Mouse (Mus musculus) stomach, embryonic 14.5 days (tissue): ENCODE measurements around the gene Gzmm. TPM values are rescaled to one million over a fixed set of nuclear protein-coding genes. Genes with fewer than 3 reads are reported as not detected.

Experiments used
- ATAC-seq: fragments of 200-750 bp; cut with Nextera tagmentation; 2 replicates; pipeline ENCODE4 v1.8.0; 2017; ENCODE audit warnings: low read depth, moderate TSS enrichment; ENCODE audit not compliant: insufficient number of reproducible peaks, insufficient read depth, low FRiP score
- H3K27ac ChIP-seq: fragments of 300-500 bp; sonication (generic); 2 replicates; pipeline ENCODE4 v1.5.1; 2014; ENCODE audit warnings: mild to moderate bottlenecking, low read length, moderate library complexity, mixed read lengths
- H3K27me3 ChIP-seq: fragments of 300-500 bp; sonication (generic); 2 replicates; pipeline ENCODE4 v1.6.1; 2014; ENCODE audit warnings: low read length, control low read depth, mixed read lengths; ENCODE audit not compliant: control insufficient read depth, insufficient read depth
- H3K36me3 ChIP-seq: fragments of 300-500 bp; sonication (generic); 2 replicates; pipeline ENCODE4 v1.6.1; 2014; ENCODE audit warnings: mild to moderate bottlenecking, control low read depth, low read length, moderate library complexity, mixed read lengths; ENCODE audit not compliant: control insufficient read depth, insufficient read depth
- H3K4me1 ChIP-seq: fragments of 300-500 bp; sonication (generic); 2 replicates; pipeline ENCODE4 v1.6.1; 2014; ENCODE audit warnings: low read length, control low read depth, mixed read lengths; ENCODE audit not compliant: control insufficient read depth, insufficient read depth
- H3K4me2 ChIP-seq: fragments of 300-500 bp; sonication (generic); replicated peaks from 2 replicates; pipeline ENCODE4 v1.6.1; 2014; ENCODE audit warnings: low read depth, low read length, control low read depth
- H3K4me3 ChIP-seq: fragments of 300-500 bp; sonication (generic); 2 replicates; pipeline ENCODE4 v1.5.1; 2014; ENCODE audit warnings: low read depth, low read length, control low read depth
- H3K9ac ChIP-seq: fragments of 300-500 bp; sonication (generic); replicated peaks from 2 replicates; pipeline ENCODE4 v1.6.1; 2014; ENCODE audit warnings: low read depth, mild to moderate bottlenecking, control low read depth, low read length, moderate library complexity, mixed read lengths
- H3K9me3 ChIP-seq: fragments of 300-500 bp; sonication (generic); 2 replicates; pipeline ENCODE4 v1.6.1; 2016; ENCODE audit warnings: low read depth, low read length, control low read depth; ENCODE audit not compliant: control insufficient read depth
- whole genome bisulfite sequencing: fragments of 180-500 bp; shearing (Covaris S2); extraction: QIAGEN DNeasy Blood & Tissue Kit; methylation state at CpG from one replicate; pipeline ENCODE4 v1.1.7; 2014; 5-methylcytosine and 5-hydroxymethylcytosine counted together
- polyA plus RNA-seq: library from polyadenylated mRNA; unstranded; fragments of >200 nt; fragmentation: Nextera tagmentation; extraction: Ambion mirVana; gene quantifications from 2 replicates; pipeline ENCODE4 v1.2.1, GENCODE M21; 2014

Gzmm gene
- polyA plus RNA-seq, 1 experiment from 2014 or later: 1.0 TPM

DNA sequence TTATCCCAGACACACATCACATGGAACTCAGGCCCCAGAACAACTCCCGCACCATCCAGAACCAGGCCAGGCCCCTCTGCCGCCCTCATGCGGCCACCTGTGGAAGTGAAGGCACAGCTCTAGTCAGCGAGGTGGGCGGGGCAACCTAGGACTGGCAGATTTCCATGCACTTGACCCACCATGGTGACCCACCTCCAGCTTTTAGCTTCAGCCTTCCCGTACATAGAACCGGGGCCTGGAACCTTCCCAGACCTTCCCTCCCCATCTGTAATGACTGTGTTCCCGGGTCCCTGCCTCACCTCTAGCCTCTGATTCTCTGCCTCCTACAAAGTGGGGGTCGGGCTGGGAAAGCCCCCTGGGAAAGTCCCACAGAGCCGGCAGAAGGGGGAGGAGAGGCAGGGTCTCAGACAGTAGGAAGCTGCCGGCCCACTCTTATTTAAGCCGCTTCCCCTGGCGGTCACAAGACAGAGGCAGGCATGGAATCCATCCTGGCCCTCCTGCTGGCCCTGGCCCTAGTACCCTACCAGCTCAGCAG lies 24.6 kb upstream of the Gzmm start, which contains the start of gene Madcam1:
Gene Madcam1 (plus strand): TSS at position 429 of the 535 bp plus-strand sequence.
- Histone ChIP-seq H3K36me3 (no peaks in the 10 kb centered on the region), H3K9ac (no peak within 1 kb of the TSS), H3K27me3 (no peaks in the 10 kb centered on the region), H3K4me1 (no peaks in the 10 kb centered on the region), H3K4me2 (no peak within 1 kb of the TSS), H3K9me3 (no peaks in the 10 kb centered on the region), H3K4me3 (peak within 1 kb of the TSS; percentile 1; the same call in 1 of the 2 replicates), H3K27ac (no peak within 1 kb of the TSS)
- WGBS: 12% methylated on average over 13 of the region's 13 CpGs
- ATAC-seq: peak; percentile 28; the same call in 1 of the 2 replicates

GRCm38 (mm10) chr10:79665051-79665450 lies 23.8 kb upstream of the Gzmm start:
- no peaks in the 10 kb centered on the region for H3K36me3 ChIP-seq
- H3K4me2 ChIP-seq: no peak overlapping the region
- 80% methylated on average over 8 of the region's 8 CpGs for WGBS
- H3K4me3 ChIP-seq: peak overlapping the region; percentile 1; the same call in 1 of the 2 replicates
- H3K27ac ChIP-seq: no peak overlapping the region
- no peaks in the 10 kb centered on the region for H3K9me3 ChIP-seq
- no peaks in the 10 kb centered on the region for H3K27me3 ChIP-seq
- H3K4me1 ChIP-seq: peaks cover under 1% of the 10 kb centered on the region; the same call in 1 of the 2 replicates
- no peak overlapping the region for H3K9ac ChIP-seq
- ATAC-seq: no peak

- no peak for ATAC-seq
- Histone ChIP-seq H3K9ac (no peak overlapping the region), H3K4me2 (no peak overlapping the region), H3K4me3 (no peak overlapping the region), H3K4me1 (peaks cover 7% of the 10 kb centered on the region), H3K27ac (no peak overlapping the region), H3K9me3 (no peaks in the 10 kb centered on the region), H3K36me3 (no peaks in the 10 kb centered on the region), H3K27me3 (no peaks in the 10 kb centered on the region)
- 65% methylated on average over 9 of the region's 9 CpGs for WGBS
Measured at GRCm38 (mm10) chr10:79666493-79666892, 22.3 kb upstream of the Gzmm start.

- Histone ChIP-seq H3K27me3 (no peaks in the 10 kb centered on the region), H3K9me3 (no peaks in the 10 kb centered on the region), H3K9ac (no peak overlapping the region), H3K4me3 (no peak overlapping the region), H3K4me1 (peaks cover 7% of the 10 kb centered on the region), H3K27ac (no peak overlapping the region), H3K4me2 (no peak overlapping the region), H3K36me3 (no peaks in the 10 kb centered on the region)
- 85% methylated on average over 5 of the region's 5 CpGs for WGBS
- ATAC-seq: no peak
Measured at GRCm38 (mm10) chr10:79668076-79668475, 20.7 kb upstream of the Gzmm start.

- peak; percentile 66 for ATAC-seq
- WGBS: under 1% methylated on average over 45 of the region's 45 CpGs
Measured at GRCm38 (mm10) chr10:79668771-79669575, 19.8 kb upstream of the Gzmm start, which contains the start of gene Tpgs1. TSS of gene Tpgs1 (plus strand) at chr10:79669369.

GRCm38 (mm10) chr10:79669576-79670057 lies 19.2 kb upstream of the Gzmm start:
- no peaks in the 10 kb centered on the region for H3K9me3 ChIP-seq
- H3K27me3 ChIP-seq: no peaks in the 10 kb centered on the region
- H3K27ac ChIP-seq: peak overlapping the region; percentile 94
- peak; percentile 54; the same call in 1 of the 2 replicates for ATAC-seq
- H3K4me3 ChIP-seq: peak overlapping the region; percentile 96
- no peaks in the 10 kb centered on the region for H3K36me3 ChIP-seq
- H3K4me2 ChIP-seq: peak overlapping the region; percentile 83
- WGBS: under 1% methylated on average over 47 of the region's 47 CpGs
- peaks cover 7% of the 10 kb centered on the region for H3K4me1 ChIP-seq
- peak overlapping the region; percentile 81 for H3K9ac ChIP-seq

More at GRCm38 (mm10) chr10:79668771-79669575, 19.8 kb upstream of the Gzmm start, which contains the start of gene Tpgs1:
- Histone ChIP-seq H3K27ac (peak within 1 kb of the TSS; percentile 94), H3K9ac (peak within 1 kb of the TSS; percentile 81), H3K27me3 (no peaks in the 10 kb centered on the region), H3K4me2 (peak within 1 kb of the TSS; percentile 83), H3K4me1 (peaks cover 7% of the 10 kb centered on the region), H3K9me3 (no peaks in the 10 kb centered on the region), H3K36me3 (no peaks in the 10 kb centered on the region), H3K4me3 (peak within 1 kb of the TSS; percentile 96)

DNA sequence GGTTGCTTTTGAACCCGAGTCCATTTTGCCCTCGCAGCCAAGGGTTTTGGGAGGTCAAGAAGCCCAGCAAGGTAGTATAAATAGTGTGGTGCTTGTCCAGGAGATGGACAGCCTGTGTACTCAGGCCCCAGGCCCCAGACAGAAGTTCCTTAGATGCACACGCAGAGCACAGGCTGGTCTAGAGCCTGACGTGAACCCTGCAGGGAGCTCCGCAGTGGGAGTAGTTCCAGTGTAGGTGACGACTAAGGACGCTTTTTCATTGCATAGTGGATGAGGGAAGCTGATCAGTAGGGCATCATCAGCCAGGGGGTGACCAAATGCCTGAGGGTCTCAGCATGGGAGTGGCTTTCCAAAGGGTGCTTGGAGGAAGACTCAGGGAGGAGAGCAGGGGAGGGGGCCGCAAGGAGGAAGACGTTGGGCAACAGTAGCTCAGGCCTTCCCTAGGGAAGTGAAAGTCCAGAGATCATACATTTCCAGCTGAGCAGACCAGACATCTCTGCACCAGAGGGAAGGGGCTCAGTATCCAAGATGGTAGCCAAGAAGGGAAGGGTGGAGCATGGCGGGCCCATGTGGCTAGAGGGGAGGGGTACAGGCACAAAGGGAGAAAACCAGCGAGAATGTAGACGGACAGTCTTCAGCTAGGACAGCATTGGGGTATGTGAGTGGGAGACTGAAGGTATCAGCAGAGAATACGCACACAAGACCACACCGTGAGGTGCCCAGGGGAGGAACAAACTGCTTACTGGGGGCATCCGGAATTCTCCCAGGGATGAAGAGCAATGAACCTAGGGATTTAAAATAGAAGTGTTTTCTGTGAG lies 18.5 kb upstream of the Gzmm start:
- ATAC-seq: no peak; the same call in 1 of the 2 replicates
- Histone ChIP-seq H3K27ac (peak overlapping the region; percentile 94; the same call in 1 of the 2 replicates), H3K9ac (peak overlapping the region; percentile 81), H3K4me1 (peaks cover 7% of the 10 kb centered on the region), H3K9me3 (no peaks in the 10 kb centered on the region), H3K36me3 (no peaks in the 10 kb centered on the region), H3K4me3 (peak overlapping the region; percentile 96), H3K4me2 (peak overlapping the region; percentile 83), H3K27me3 (no peaks in the 10 kb centered on the region)
- WGBS: 34% methylated on average over 15 of the region's 15 CpGs
